Mouse (Mus musculus) granulocyte monocyte progenitor cell, adult 5-6 weeks (primary cell): ENCODE data around the gene Gm13278. TPM values are rescaled to one million over a fixed set of nuclear protein-coding genes. Genes with fewer than 3 reads are reported as not detected.
"Not testable (repeated sequence)": the region's sequence is repeated elsewhere in the genome, so short reads cannot be mapped to it uniquely, and the experiment has no call there.

Experiments
- ATAC-seq: replicated peaks from 2 replicates; pipeline ENCODE4 v1.8.0; 2016; ENCODE audit warnings: mild to moderate bottlenecking, moderate TSS enrichment, inconsistent platforms; ENCODE audit not compliant: poor library complexity, severe bottlenecking
- total RNA-seq, 2 experiments: library from RNA; stranded (forward) in 1 of 2; stranded (reverse) in 1 of 2; fragments of 200-712, 200-1000 nt in 1 of 2; fragments of >200 nt in 1 of 2; fragmentation: Nextera tagmentation in 1 of 2; gene quantifications; 2 replicates each; pipeline ENCODE4 v1.2.3; 2014 to 2017

Gm13278 gene
- total RNA-seq, 2 experiments from 2014 or later = not detected

GRCm38 (mm10) chr4:88785409-88785808 is 5.9 kb upstream of the Gm13278 start, which contains the start of gene Gm13276:
Gene Gm13276, plus strand, starts transcription at chr4:88785709.
- not testable (repeated sequence) for ATAC-seq

GRCm38 (mm10) chr4:88788402-88788801 is 2.9 kb upstream of the Gm13278 start, which contains the start of gene Gm13277:
Gene Gm13277, plus strand, starts transcription at chr4:88788632.
- ATAC-seq = not testable (repeated sequence)

GRCm38 (mm10) chr4:88793936-88794675 is 2.8 kb downstream of the Gm13278 start, which contains the start of gene Gm13275:
Gene Gm13275, plus strand, starts transcription at chr4:88794487.
- ATAC-seq = not testable (repeated sequence)

GRCm38 (mm10) chr4:88797097-88797496 is 5.7 kb downstream of the Gm13278 start, which contains the start of gene Gm13279:
Gene Gm13279, plus strand, starts transcription at chr4:88797397.
- ATAC-seq = not testable (repeated sequence)

GRCm38 (mm10) chr4:88799365-88799764 is 8.0 kb downstream of the Gm13278 start, which contains the start of gene Gm13285:
Gene Gm13285, plus strand, starts transcription at chr4:88799665.
- not testable (repeated sequence) for ATAC-seq

- not testable (repeated sequence) for ATAC-seq
Measured at GRCm38 (mm10) chr4:88802954-88803353, 11.6 kb downstream of the Gm13278 start, which contains the start of gene Gm13287. Gene Gm13287, plus strand, starts transcription at chr4:88803254.

GRCm38 (mm10) chr4:88805231-88805630 is 13.9 kb downstream of the Gm13278 start, which contains the start of gene Gm13288:
Gene Gm13288, plus strand, starts transcription at chr4:88805531.
- ATAC-seq = not testable (repeated sequence)

- ATAC-seq = not testable (repeated sequence)
Measured at GRCm38 (mm10) chr4:88805761-88806160, 14.4 kb downstream of the Gm13278 start.

GRCm38 (mm10) chr4:88815928-88816327 is 24.6 kb downstream of the Gm13278 start, which contains the start of gene Ifna7:
Gene Ifna7, plus strand, starts transcription at chr4:88816228.
- ATAC-seq = no peak

GRCm38 (mm10) chr4:88819659-88820058 is 28.3 kb downstream of the Gm13278 start, which contains the start of gene Ifna11:
Gene Ifna11, plus strand, starts transcription at chr4:88819959.
- ATAC-seq = no peak

GRCm38 (mm10) chr4:88822995-88823394 is 31.6 kb downstream of the Gm13278 start:
- ATAC-seq = 0 out of 2 replicates have a peak, but pooled peaks have one; percentile 30

GRCm38 (mm10) chr4:88827116-88827515 is 35.8 kb downstream of the Gm13278 start, which contains the start of gene Ifna6:
Gene Ifna6, plus strand, starts transcription at chr4:88827416.
- ATAC-seq = not testable (repeated sequence)

- peak; percentile 42; the same call in 1 of the 2 replicates for ATAC-seq
Measured at GRCm38 (mm10) chr4:88830523-88830922, 39.2 kb downstream of the Gm13278 start.

- not testable (repeated sequence) for ATAC-seq
Measured at GRCm38 (mm10) chr4:88835225-88835624, 43.9 kb downstream of the Gm13278 start, which contains the start of gene Ifna5. Gene Ifna5, plus strand, starts transcription at chr4:88835525.

- peak; percentile 52 for ATAC-seq
Measured at GRCm38 (mm10) chr4:88838828-88839227, 47.5 kb downstream of the Gm13278 start.

GRCm38 (mm10) chr4:88840058-88840457 is 48.7 kb downstream of the Gm13278 start:
- ATAC-seq = peak; percentile 52; the same call in 1 of the 2 replicates

GRCm38 (mm10) chr4:88841438-88841911 is 50.1 kb downstream of the Gm13278 start, which contains the start of gene Ifna4:
Gene Ifna4, plus strand, starts transcription at chr4:88841861.
- no peak for ATAC-seq
